Mouse (Mus musculus) C2C12 (cell line): ENCODE measurements around the gene AI661453. TPM values are rescaled to one million over a fixed set of nuclear protein-coding genes. Genes with fewer than 3 reads are reported as not detected.

ENCODE experiments used
- H3K27me3 ChIP-seq: one replicate; pipeline ENCODE4 v1.6.1; 2011; ENCODE audit not compliant: control insufficient read depth, insufficient read depth, insufficient read length
- H3K36me3 ChIP-seq: one replicate; pipeline ENCODE4 v1.6.1; 2011; ENCODE audit not compliant: control insufficient read depth, insufficient read depth
- H3K4me3 ChIP-seq: one replicate; pipeline ENCODE4 v1.5.1; 2011; ENCODE audit warnings: mild to moderate bottlenecking, control low read depth; ENCODE audit not compliant: poor library complexity, insufficient read depth, severe bottlenecking
- H3K79me2 ChIP-seq: one replicate; pipeline ENCODE4 v1.6.1; 2011; ENCODE audit not compliant: control insufficient read depth, insufficient read depth
- H3K79me3 ChIP-seq: one replicate; pipeline ENCODE4 v1.6.1; 2011; ENCODE audit warnings: low read depth, control low read depth
- H3ac ChIP-seq: one replicate; pipeline ENCODE3; 2011; ENCODE audit warnings: low read depth; ENCODE audit not compliant: control insufficient read depth, insufficient read length
- CEBPB ChIP-seq: IDR thresholded peaks from one replicate; pipeline ENCODE4 v1.6.1; 2011; ENCODE audit warnings: low read depth, mild to moderate bottlenecking, control low read depth, moderate library complexity
- CTCF ChIP-seq: IDR thresholded peaks from one replicate; pipeline ENCODE4 v1.5.1; 2011; ENCODE audit not compliant: control insufficient read depth, insufficient read depth, insufficient read length
- FOSL1 ChIP-seq: IDR thresholded peaks from one replicate; pipeline ENCODE4 v1.8.0; 2011; ENCODE audit warnings: mild to moderate bottlenecking, low read length; ENCODE audit not compliant: poor library complexity, insufficient read depth, severe bottlenecking
- MAX ChIP-seq: IDR thresholded peaks from one replicate; pipeline ENCODE4 v1.6.1; 2011; ENCODE audit warnings: mild to moderate bottlenecking, control low read depth
- MYOD1 ChIP-seq: IDR thresholded peaks from one replicate; pipeline ENCODE4 v1.6.1; 2011; ENCODE audit warnings: low read depth; ENCODE audit not compliant: control insufficient read depth, insufficient read length
- MYOG ChIP-seq: IDR thresholded peaks from one replicate; pipeline ENCODE4 v1.6.1; 2011; ENCODE audit not compliant: control insufficient read depth, insufficient read length; ENCODE audit errors: extremely low read depth
- USF1 ChIP-seq: IDR thresholded peaks from one replicate; pipeline ENCODE4 v1.6.1; 2011; ENCODE audit warnings: low read depth, mild to moderate bottlenecking, control low read depth, moderate library complexity
- polyA plus RNA-seq: library from polyadenylated mRNA; unstranded; fragments of >200 nt; fragmentation: generic; extraction: Trizol; gene quantifications from one replicate; pipeline ENCODE4 v1.2.1, GENCODE M21; 2012; ENCODE audit warnings: missing spikeins

AI661453 gene
- polyA plus RNA-seq, 1 experiment = 0.13 TPM

DNA sequence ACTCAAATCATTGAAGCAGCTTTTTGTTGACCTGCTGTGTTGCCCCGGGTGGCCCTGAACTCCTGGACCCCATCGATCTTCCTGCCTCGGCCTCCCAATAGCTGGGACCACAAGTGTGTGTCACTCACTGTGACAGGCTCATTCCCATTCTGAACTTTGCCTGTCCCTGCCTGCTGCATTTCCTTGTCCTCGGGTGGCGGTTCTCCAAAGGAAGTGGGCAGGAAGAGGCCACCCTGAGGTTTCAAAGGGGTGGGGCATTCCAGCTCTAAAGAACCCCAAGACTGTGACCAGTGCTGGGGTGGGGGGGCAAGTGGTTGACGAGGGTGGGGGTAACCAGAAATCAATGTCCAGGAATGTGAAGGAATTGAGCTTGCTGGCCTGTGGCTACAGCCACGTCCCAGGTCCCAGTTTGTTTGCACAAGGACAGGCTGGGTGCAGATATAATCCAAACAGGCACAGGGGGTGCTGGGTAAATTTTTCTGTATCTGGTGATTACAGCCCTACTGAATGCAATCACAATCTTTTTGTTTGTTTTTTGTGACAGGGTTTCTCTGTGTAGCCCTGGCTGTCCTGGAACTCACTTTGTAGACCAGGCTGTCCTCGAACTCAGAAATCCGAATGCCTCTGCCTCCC is 3.1 kb downstream of the AI661453 start:
- Histone ChIP-seq H3K4me3 (no peak overlapping the region), H3K79me3 (no peaks in the 10 kb centered on the region), H3ac (no peak overlapping the region), H3K27me3 (peaks cover 28% of the 10 kb centered on the region), H3K79me2 (no peaks in the 10 kb centered on the region), H3K36me3 (no peaks in the 10 kb centered on the region)
- TF ChIP-seq MYOD1 = no peak

DNA sequence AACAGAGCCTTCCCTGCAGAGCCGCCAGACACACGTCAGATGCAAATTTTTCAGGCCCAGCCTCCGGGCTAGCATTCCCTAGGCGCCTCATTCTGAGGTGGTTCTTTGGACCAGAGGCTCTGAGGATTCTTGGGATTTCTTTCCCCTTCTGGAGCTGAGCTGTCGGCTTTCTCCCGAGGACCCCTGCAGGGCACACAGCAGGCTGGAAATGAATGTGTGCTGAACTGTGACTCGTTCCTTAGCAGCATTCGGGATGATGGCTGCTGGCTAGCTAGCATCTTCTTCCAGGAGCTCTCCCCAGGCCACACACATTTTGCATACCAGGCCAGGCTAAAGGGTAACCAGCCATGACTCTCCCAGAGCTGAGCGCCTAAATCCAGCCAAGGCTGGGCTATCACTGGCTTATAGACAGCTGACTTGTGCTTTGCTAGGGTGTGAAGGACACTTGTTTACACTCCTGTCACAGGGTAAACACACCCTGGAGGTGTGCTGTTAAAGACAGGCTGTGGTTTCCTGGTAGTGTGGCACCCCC is 4.0 kb downstream of the AI661453 start:
- Histone ChIP-seq H3K79me3 (no peaks in the 10 kb centered on the region), H3K79me2 (no peaks in the 10 kb centered on the region), H3ac (no peak overlapping the region), H3K27me3 (peaks cover 32% of the 10 kb centered on the region), H3K4me3 (no peak overlapping the region), H3K36me3 (no peaks in the 10 kb centered on the region)
- no peak for TF ChIP-seq USF1
- TF ChIP-seq CEBPB = no peak
- TF ChIP-seq MYOG = no peak
- no peak for TF ChIP-seq MAX
- no peak for TF ChIP-seq MYOD1
- no peak for TF ChIP-seq FOSL1
- no peak for TF ChIP-seq CTCF

DNA sequence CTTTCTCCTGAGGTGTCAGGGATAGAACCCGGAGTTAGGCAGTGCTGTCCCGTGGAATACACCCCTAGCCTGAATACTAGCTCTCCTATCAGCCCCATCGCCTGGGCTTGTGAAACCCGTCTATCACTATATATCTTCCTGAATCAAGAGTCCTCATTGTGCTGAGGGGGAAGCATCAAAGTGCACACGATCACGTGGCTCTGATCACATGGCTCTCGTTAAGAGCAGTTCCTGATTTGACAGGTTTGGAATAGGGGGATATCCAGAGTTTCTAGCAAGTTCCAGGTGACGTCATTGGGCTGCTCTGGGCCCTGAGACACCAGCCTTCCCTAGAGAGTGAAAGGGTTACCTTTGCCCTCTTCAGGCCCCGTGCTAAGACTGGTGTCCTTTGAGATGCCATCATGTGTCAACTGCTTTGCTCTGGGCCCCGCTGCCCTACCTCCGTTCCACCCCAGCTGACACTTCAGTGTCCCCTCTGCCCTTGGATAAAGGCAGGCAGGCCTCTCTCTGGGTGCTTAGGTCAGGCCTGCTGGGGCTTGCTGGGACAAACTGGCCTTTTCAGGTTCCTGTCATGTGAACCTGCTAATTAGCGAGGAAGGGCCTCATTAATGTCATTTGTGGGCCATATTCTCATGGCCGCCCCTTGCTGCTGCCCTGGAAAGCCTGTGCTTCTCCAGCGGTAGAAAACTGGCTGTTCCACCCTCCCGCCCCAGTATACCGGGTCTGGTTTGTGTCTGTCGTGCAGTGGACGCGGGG is 5.1 kb downstream of the AI661453 start:
- no peaks in the 10 kb centered on the region for H3K36me3 ChIP-seq
- TF ChIP-seq CTCF (no peak), CEBPB (no peak), MYOG (no peak), MAX (no peak), FOSL1 (no peak), USF1 (peak; percentile 35), MYOD1 (no peak)
- H3K79me2 ChIP-seq = no peaks in the 10 kb centered on the region
- H3K79me3 ChIP-seq = no peaks in the 10 kb centered on the region
- H3ac ChIP-seq = no peak overlapping the region
- peaks cover 30% of the 10 kb centered on the region for H3K27me3 ChIP-seq
- H3K4me3 ChIP-seq = no peak overlapping the region

DNA sequence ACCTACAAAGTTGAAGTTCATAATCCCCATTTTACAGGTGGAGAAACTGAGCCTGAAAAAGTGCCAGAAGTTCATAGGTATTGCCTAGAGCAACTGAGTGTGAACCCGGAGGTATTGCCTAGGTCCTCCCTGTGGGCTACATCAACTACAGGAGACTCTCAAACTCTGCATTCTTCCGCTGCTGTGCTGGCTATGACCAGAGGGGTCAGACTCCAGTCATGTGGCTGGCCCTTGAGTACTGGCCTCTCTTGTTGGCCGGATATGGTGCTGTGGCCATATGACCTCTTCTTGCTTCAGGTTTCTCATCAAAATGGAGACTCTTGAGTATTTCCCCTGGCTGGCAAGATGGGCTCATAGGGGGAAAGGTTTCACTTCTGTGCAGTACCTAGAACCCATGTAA is 5.9 kb downstream of the AI661453 start:
- Histone ChIP-seq H3K79me2 (no peaks in the 10 kb centered on the region), H3ac (no peak overlapping the region), H3K27me3 (peaks cover 22% of the 10 kb centered on the region), H3K4me3 (no peak overlapping the region), H3K36me3 (no peaks in the 10 kb centered on the region), H3K79me3 (no peaks in the 10 kb centered on the region)
- no peak for TF ChIP-seq MYOD1
- TF ChIP-seq USF1 = no peak
- TF ChIP-seq MYOG = no peak
- no peak for TF ChIP-seq CTCF
- no peak for TF ChIP-seq MAX
- TF ChIP-seq CEBPB = no peak
- no peak for TF ChIP-seq FOSL1

DNA sequence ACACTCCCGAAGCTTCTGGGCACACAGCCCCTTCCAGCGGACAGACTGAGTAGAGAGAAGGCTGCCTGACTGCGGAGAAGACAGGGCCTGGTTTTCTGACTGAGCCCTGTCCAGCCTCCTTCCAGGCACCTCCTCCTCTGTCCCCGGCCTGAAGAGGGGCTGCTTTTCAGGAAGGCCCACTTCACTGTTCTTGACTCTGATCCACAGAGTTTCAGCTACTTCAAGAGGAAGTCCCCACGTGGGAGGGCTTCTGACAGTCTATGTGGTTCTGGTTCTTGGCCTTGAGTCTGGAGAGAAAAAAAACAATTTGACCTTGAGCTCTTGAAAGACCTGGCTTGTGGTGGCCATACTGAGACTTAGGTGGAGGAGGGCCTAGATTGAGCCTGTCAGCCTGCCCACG is 7.7 kb downstream of the AI661453 start:
- H3K36me3 ChIP-seq = no peaks in the 10 kb centered on the region
- no peak overlapping the region for H3ac ChIP-seq
- TF ChIP-seq MAX (no peak), MYOD1 (no peak), CTCF (no peak), CEBPB (no peak)

DNA sequence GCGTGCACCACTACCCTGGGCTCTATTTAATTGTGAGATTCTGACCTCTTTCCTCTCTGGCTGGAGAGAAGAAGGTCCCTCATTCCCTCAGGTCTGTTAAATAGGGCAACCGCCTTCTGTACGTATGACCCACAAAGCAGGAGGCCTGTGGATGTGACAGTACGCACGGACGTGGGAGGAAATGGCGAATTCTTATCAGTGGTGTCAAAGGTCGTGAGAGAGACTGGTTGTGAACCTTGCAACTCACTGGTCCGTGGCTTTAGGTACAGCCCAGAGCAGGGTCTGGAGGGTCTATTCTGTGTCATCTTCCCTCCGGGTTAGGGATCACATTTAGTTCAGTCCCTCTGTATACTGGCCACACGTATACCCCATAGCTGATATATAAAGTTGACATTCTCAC is 9.1 kb downstream of the AI661453 start:
- no peak overlapping the region for H3ac ChIP-seq
- H3K27me3 ChIP-seq = peaks cover 14% of the 10 kb centered on the region
- H3K79me2 ChIP-seq = no peaks in the 10 kb centered on the region
- no peak overlapping the region for H3K4me3 ChIP-seq
- H3K79me3 ChIP-seq = no peaks in the 10 kb centered on the region
- TF ChIP-seq MYOD1 (no peak), MAX (no peak), MYOG (no peak), CTCF (no peak)
- H3K36me3 ChIP-seq = no peaks in the 10 kb centered on the region

More for the DNA sequence above, 7.7 kb downstream of the AI661453 start:
- Histone ChIP-seq H3K27me3 (peaks cover 14% of the 10 kb centered on the region), H3K79me3 (no peaks in the 10 kb centered on the region), H3K79me2 (no peaks in the 10 kb centered on the region), H3K4me3 (no peak overlapping the region)
